Mouse (Mus musculus): ENCODE measurements around the gene Pou3f4.

Gene Pou3f4

DNA sequence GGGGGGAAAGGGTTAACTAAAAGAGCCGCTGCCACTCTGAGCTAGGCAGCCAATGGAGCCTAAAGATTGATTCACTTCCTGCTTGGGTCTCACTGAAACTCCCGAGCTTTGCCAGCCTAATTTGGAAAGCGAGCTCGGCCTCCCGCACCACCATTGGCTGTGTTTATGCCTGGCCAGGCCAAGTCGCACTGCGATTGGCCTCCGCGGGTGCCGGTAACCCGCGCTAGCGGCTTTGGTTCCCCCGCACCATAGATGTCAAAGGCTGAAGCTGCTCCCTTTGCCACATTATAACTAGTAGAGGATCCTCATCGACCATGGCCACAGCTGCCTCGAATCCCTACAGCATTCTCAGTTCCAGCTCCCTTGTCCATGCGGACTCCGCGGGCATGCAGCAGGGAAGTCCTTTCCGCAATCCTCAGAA lies at the start of gene Pou3f4:
Pou3f4 (plus strand) TSS at position 130 of the 421 bp plus-strand sequence.
- WGBS: 5% methylated on average over 20 of the region's 20 CpGs

- WGBS: 75% methylated on average over 1 of the region's 1 CpGs
These were observed 48.1 kb upstream of the Pou3f4 start for GRCm38 (mm10) chrX:110765939-110766338.

GRCm38 (mm10) chrX:110802502-110802901 lies 11.6 kb upstream of the Pou3f4 start:
- 68% methylated on average over 2 of the region's 2 CpGs for WGBS

DNA sequence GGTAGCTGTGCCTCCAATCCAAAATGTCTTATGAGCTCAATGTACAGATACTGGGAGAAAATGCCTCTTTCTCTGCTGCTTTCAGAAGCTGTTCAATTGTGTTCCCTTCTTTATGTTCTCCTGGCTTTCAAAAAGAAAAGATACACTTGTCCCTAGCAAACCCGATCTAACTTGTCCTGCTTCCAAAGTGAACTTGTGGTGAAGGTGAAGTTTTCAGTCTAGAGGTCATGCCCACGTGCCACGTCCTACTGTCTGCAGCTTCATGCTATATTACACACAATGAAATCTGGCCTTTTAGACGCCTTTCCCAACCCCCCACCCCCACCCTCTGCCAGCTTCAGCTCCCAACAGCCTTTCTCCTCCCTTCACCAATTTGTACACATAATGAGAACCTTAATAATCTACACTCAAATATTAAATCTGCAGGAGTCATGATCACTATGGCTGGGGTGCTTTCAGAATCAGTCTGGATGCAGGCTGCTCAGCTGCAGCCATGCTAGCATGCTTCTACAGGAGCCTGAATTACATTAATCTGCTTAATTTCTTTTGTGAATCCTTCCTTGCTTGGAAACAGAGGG lies 4.0 kb upstream of the Pou3f4 start:
- 40% methylated on average over 4 of the region's 4 CpGs for WGBS

DNA sequence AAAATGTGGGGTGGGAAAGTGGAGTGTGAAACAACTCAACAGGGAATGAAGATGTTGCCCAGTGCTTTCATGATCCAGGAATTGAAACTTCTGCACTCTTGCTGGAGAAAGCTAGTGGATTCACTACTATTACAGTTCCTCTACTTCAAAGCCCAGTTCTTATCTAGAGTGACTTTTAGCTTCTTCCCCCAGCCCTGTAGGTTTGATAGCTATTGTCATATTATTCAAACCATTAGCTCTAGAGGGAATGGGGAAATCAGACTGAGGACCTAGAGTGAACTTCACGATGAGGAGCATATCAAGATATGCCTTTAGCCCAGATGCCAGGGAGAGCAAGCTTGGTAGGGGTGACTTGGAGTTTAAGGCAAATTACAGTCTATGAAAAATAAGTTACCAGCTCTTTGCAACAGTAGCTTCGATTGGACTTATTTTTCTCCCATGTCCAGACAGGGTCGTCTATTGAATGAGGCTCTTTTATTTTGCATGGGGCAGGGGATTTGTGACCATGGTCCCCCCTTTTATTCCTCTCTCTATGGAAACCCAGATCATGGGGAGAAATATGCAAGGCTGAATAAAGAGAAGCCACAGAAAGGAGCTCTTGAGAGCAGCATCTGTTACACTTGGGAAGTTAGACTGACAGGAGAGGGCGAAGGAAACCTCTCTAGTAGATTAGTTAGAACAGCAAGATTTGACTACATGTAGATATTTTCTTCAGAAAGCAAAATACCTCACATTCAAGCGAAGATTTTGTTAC lies 3.1 kb upstream of the Pou3f4 start:
- WGBS: 40% methylated on average over 5 of the region's 5 CpGs

DNA sequence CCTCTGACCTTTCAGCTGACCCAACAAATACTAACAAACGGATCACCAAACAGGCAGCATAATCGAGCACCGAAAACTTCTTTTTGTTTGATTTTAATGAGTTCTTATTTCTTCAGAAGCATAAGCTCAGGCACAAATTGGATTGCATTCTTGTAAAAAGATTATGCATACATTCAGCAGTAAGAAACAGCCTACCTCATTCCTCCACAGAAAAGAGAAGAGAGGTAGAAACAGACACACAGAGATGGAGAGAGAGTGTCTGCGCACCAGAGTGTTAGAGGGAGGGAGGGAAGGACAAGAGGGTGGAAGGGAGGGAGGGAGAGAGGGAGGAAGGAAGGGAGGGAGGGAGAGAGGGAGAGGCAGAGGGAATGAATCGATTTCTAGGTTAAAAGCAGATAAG lies 2.0 kb upstream of the Pou3f4 start:
- 33% methylated on average over 5 of the region's 5 CpGs for WGBS

DNA sequence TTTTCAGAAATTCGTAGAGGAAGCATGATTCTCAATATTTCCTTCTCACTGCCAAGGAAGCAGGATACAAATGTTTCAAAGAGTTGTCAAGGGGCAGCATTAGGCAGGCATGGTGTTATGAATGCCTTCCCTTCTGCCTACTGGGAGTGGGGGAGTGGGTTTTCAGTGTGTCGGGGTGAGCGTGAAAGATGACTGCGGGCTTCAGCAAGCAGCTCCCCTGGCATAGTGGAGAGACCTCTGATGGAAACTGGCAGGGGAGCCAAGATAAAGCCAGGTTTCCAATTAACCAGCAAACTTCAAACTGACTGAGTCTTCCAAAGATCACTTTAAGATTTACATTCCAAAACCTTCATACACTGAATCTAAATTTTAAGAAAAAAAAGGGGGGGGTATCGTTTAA lies 679 bp upstream of the Pou3f4 start:
- 11% methylated on average over 5 of the region's 5 CpGs for WGBS

GRCm38 (mm10) chrX:110814592-110815548 lies 790 bp downstream of the Pou3f4 start:
- 4% methylated on average over 51 of the region's 52 CpGs for WGBS

DNA sequence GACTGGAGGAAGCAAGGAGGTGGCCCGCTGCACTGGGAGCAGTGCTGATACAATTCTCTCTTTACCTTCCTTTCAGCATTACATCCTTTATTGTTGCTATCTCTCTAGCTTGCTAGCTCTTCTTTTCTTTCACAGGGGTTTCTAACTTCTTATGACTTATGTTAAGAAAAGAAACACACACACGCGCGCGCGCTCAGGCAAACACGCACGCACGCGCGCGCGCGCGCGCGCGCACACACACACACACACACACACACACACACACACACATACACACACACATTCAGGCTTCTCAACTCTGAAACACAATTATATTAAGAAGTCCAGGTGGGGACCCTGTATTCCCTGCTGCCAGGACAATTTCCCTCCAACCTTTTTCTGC lies 1.5 kb downstream of the Pou3f4 start:
- 18% methylated on average over 17 of the region's 18 CpGs for WGBS

- WGBS: 2% methylated on average over 16 of the region's 16 CpGs
These were observed 2.5 kb downstream of the Pou3f4 start for GRCm38 (mm10) chrX:110816609-110817008.

- 20% methylated on average over 10 of the region's 10 CpGs for WGBS
These were observed 3.1 kb downstream of the Pou3f4 start for GRCm38 (mm10) chrX:110817211-110817610.

DNA sequence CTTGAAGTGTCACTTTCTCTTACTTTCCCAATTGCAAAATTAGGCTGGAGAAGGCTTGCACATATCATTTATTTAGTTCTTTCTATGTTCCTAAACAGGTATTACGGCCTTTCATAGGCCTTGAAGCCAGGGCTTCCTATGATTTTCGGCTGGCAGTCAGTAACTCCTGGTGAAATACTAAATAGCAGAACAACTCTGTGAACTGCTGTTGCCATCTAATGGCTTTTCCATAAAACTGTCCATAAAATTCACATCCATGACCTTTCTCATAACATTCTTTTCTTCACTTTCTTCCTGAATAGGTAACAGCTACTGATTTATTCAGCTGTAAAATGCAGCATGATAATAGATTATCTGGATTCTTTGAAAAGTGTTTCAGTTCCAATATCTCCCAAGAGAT lies 23.4 kb downstream of the Pou3f4 start:
- WGBS: 76% methylated on average over 2 of the region's 2 CpGs

DNA sequence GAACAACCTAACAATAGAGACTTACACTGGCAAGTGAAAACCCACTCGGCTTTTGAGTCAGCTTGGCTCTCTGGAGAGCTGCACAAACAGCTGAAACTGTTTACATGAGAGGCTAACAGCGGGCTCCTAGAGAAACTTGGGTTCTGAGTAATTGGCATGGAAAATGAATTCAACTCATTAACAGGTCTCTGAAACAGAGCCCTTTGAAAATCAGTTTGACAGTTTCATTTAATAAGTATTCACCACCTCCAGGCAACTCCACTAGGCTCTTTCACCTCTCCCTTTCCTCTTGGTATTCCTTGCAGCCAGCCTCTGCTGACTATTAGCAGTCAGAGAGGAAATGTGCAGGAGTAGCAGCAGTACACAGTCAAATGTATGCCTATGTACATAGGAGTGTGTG lies 37.2 kb downstream of the Pou3f4 start:
- WGBS: 45% methylated on average over 2 of the region's 2 CpGs
